Mouse (Mus musculus) layer of hippocampus, adult 2 months (tissue): ENCODE measurements around the gene Pfdn4. TPM values are rescaled to one million over a fixed set of nuclear protein-coding genes. Genes with fewer than 3 reads are reported as not detected.
A peak's percentile ranks its signal among the peaks of the same experiment; 100 is the strongest.

ENCODE experiments used
- DNase-seq, 2 experiments: peaks; one replicate each; pipeline ENCODE4 v3.0.0; 2022; ENCODE audit warnings: low spot score in 2 of 2
- H3K27ac ChIP-seq: fragments of 200-600 bp; 2 replicates; pipeline ENCODE4 v1.8.1; 2022
- H3K4me3 ChIP-seq: fragments of 200-600 bp; 2 replicates; pipeline ENCODE4 v1.8.1; 2022; ENCODE audit warnings: mild to moderate bottlenecking
- CTCF ChIP-seq: fragments of 200-600 bp; conservative IDR thresholded peaks from 2 replicates; pipeline ENCODE4 v1.8.1; 2022; ENCODE audit warnings: antibody characterized with exemption, mild to moderate bottlenecking, moderate library complexity
- total RNA-seq, 2 experiments: library from RNA; stranded (reverse); gene quantifications; 2 replicates each; pipeline ENCODE4 v1.2.3; 2021

The Pfdn4 gene
- total RNA-seq, 2 experiments from 2014 or later, result 28.6 to 32.2 TPM

- DNase-seq, result no peak
- TF ChIP-seq CTCF, result no peak
Observed at GRCm38 (mm10) chr2:170475164-170475563, 21.1 kb upstream of the Pfdn4 start.

GRCm38 (mm10) chr2:170476215-170476614 lies 20.0 kb upstream of the Pfdn4 start:
- H3K27ac ChIP-seq, result no peak overlapping the region
- no peak overlapping the region for H3K4me3 ChIP-seq
- DNase-seq, result no peak
- TF ChIP-seq CTCF, result peak; percentile 46

More at GRCm38 (mm10) chr2:170475164-170475563, 21.1 kb upstream of the Pfdn4 start:
- Histone ChIP-seq H3K27ac (no peak overlapping the region), H3K4me3 (no peak overlapping the region)

- TF ChIP-seq CTCF, result no peak
- Histone ChIP-seq H3K27ac (no peak overlapping the region), H3K4me3 (no peak overlapping the region)
- no peak for DNase-seq
Observed at GRCm38 (mm10) chr2:170476643-170477042, 19.6 kb upstream of the Pfdn4 start.

GRCm38 (mm10) chr2:170482019-170482540 lies 14.1 kb upstream of the Pfdn4 start:
- no peak for DNase-seq

GRCm38 (mm10) chr2:170483914-170484313 lies 12.3 kb upstream of the Pfdn4 start:
- no peak for DNase-seq
- H3K4me3 ChIP-seq, result no peak overlapping the region
- H3K27ac ChIP-seq, result no peak overlapping the region
- no peak for TF ChIP-seq CTCF

More at GRCm38 (mm10) chr2:170482019-170482540, 14.1 kb upstream of the Pfdn4 start:
- TF ChIP-seq CTCF, result no peak; the same call in 1 of the 2 replicates
- no peak overlapping the region for H3K4me3 ChIP-seq
- H3K27ac ChIP-seq, result no peak overlapping the region

- TF ChIP-seq CTCF, result no peak
Observed at GRCm38 (mm10) chr2:170487202-170487601, 9.0 kb upstream of the Pfdn4 start.

GRCm38 (mm10) chr2:170487890-170488502 lies 8.2 kb upstream of the Pfdn4 start:
- no peak overlapping the region for H3K4me3 ChIP-seq
- H3K27ac ChIP-seq, result no peak overlapping the region
- no peak for DNase-seq
- peak; percentile 84 for TF ChIP-seq CTCF

More at GRCm38 (mm10) chr2:170487202-170487601, 9.0 kb upstream of the Pfdn4 start:
- DNase-seq, result no peak
- Histone ChIP-seq H3K4me3 (no peak overlapping the region), H3K27ac (no peak overlapping the region)

GRCm38 (mm10) chr2:170494784-170495710 lies 1.2 kb upstream of the Pfdn4 start:
- DNase-seq, result no peak
- no peak for TF ChIP-seq CTCF
- no peak overlapping the region for H3K27ac ChIP-seq
- no peak overlapping the region for H3K4me3 ChIP-seq

- H3K27ac ChIP-seq, result no peak within 1 kb of the TSS
- TF ChIP-seq CTCF, result peak; percentile 44
- DNase-seq, result no peak
- no peak within 1 kb of the TSS for H3K4me3 ChIP-seq
Observed at GRCm38 (mm10) chr2:170497091-170497566, 901 bp downstream of the Pfdn4 start, which contains the start of gene Cyp24a1. TSS of gene Cyp24a1 (minus strand) at chr2:170497145.

- Histone ChIP-seq H3K27ac (no peak overlapping the region), H3K4me3 (no peak overlapping the region)
- TF ChIP-seq CTCF, result no peak
- no peak for DNase-seq
Observed at GRCm38 (mm10) chr2:170498011-170498410, 1.8 kb downstream of the Pfdn4 start.

- H3K4me3 ChIP-seq, result no peak overlapping the region
- H3K27ac ChIP-seq, result no peak overlapping the region
- no peak for TF ChIP-seq CTCF
- no peak for DNase-seq
Observed at GRCm38 (mm10) chr2:170503343-170503742, 7.1 kb downstream of the Pfdn4 start.

- Histone ChIP-seq H3K4me3 (no peak overlapping the region), H3K27ac (no peak overlapping the region)
- DNase-seq, result no peak
- TF ChIP-seq CTCF, result no peak
Observed at GRCm38 (mm10) chr2:170503983-170504382, 7.8 kb downstream of the Pfdn4 start.

- peak; percentile 80 to 86 for DNase-seq
- Histone ChIP-seq H3K27ac (no peak overlapping the region), H3K4me3 (no peak overlapping the region)
- TF ChIP-seq CTCF, result peak; percentile 89
Observed at GRCm38 (mm10) chr2:170507734-170508133, 11.5 kb downstream of the Pfdn4 start.
